Mouse (Mus musculus) retina, embryonic 14.5 days (tissue): ENCODE results near the gene Yipf1.

Source experiments
- DNase-seq: peaks from one replicate; pipeline ENCODE4 v3.0.0-alpha.2; 2015; ENCODE audit warnings: low spot score

Gene Yipf1

GRCm38 (mm10) chr4:107372304-107372703 is 58.1 kb downstream of the Yipf1 start:
- DNase-seq = no peak

- no peak for DNase-seq
Measured at GRCm38 (mm10) chr4:107374677-107375076, 60.5 kb downstream of the Yipf1 start.

GRCm38 (mm10) chr4:107378954-107379353 is 64.8 kb downstream of the Yipf1 start:
- DNase-seq = no peak

- DNase-seq = no peak
Measured at GRCm38 (mm10) chr4:107380871-107381270, 66.7 kb downstream of the Yipf1 start.

- DNase-seq = no peak
Measured at GRCm38 (mm10) chr4:107387038-107387437, 72.9 kb downstream of the Yipf1 start.

GRCm38 (mm10) chr4:107387465-107387864 is 73.3 kb downstream of the Yipf1 start:
- no peak for DNase-seq

- no peak for DNase-seq
Measured at GRCm38 (mm10) chr4:107388291-107388690, 74.1 kb downstream of the Yipf1 start.

- no peak for DNase-seq
Measured at GRCm38 (mm10) chr4:107389345-107389744, 75.2 kb downstream of the Yipf1 start.

GRCm38 (mm10) chr4:107393771-107394170 is 79.6 kb downstream of the Yipf1 start:
- DNase-seq = no peak
